Mouse (Mus musculus) CD8-positive naive resting alpha-beta T cell, adult 2 months (primary cell): Measurements from ENCODE around the gene Slc16a13.

Experiments
- DNase-seq, 2 experiments: peaks; one replicate each; pipeline ENCODE4 v3.0.0; 2022; ENCODE audit warnings: low read depth in 2 of 2, low spot score in 2 of 2

Slc16a13 gene

DNA sequence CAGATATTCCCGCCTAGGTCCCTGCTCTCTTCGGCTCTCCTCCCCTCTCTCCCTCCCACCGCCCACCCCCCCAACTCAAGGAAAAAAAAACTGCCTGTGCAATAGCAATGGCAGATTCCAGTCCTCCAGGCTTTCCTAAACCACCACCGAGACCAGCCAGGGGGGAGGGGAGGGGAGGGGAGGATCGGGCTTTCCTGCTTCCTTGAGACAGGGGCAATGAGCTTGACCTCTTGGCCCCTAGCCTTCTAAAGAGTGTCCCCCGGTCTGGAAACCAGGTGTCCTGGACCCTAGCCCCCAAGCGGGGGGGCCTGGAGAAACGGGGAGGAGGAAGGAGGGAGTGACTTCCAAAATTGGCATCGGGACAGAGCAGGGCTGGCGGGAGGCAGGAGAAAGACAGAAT lies 11.7 kb upstream of the Slc16a13 start:
- no peak for DNase-seq

DNA sequence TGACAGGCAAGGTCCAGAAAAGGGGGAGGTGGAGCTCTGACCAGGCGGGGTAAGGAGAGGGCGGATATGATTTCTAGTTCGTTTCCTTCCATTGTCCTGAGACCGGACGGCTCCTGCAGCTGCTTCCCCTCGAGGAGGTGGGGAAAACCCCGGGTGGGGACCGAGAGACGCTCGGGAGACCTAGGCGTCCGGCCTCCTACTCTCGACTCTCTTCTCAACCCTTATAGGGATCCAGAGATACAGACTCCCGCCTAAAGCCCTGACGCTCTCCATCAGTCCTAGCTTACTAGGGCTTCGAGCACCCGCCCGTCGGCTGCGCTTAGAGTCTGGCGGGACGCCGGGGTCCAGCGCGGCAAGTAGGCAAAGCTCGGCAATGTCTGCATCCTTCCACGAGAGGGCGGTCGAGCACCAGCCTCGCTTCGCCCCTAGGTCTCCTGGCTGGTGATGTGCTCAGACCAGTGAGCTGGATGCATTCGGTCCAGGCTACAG lies 9.4 kb upstream of the Slc16a13 start:
- peak; percentile 72 to 80 for DNase-seq

DNA sequence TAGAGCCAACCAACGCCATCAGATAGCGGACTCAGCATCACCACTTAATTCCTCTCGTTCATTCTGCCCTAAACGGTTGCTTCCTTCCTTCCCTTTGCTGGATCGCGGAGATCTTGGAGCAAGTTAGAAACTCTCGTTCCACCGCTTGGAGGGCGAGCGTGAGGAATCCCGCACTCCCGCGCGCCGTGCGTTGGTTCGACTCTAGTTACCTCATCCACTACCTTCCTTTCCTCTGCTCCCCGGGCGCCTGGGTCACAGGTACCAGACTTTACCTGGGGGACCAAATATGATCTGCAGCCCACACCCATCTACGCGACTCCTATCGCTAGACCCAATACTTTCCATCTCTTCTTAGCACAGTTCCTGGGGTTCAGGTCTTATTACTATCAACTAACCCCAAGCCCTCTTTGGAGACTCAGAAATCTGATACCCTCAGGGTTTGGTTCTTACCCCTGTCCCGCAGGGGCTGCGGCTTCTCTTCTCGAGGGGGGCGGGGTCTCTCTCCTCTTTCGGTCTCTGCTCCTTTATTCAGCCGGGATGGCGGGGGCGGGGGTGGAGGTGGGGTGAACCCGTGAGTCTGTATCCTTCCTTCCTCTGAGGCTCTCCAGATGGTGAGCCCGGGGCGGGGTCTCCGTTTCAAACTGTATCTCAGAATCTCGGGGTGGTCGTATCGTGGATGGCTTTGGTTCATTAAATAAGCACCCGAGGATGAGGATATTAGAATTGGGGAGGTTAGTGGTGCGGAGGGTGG lies 8.6 kb upstream of the Slc16a13 start, which contains the start of gene Bcl6b:
TSS of gene Bcl6b (minus strand) at position 539 of the 751 bp plus-strand sequence.
- DNase-seq = no peak

DNA sequence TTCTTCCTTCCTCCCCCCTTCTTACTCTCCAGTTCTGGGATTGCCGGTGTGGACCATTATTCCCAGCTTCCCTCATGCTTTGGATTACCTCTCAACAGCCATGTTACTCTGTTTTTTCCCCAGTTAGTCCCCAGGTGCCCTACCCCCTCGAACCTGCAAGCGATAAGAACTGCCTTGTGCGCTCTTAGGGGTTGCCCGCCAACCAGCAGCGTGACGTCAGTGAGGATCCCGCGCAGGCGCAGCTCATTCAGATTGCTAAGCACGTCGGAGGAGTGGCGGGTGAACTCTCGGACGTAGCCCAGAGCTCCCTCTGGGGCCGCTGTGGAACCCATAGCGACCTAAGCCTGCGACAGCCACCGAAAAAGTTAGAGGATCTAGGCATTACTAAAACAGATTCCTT lies 8.0 kb upstream of the Slc16a13 start:
- peak; percentile 72 to 85 for DNase-seq

DNA sequence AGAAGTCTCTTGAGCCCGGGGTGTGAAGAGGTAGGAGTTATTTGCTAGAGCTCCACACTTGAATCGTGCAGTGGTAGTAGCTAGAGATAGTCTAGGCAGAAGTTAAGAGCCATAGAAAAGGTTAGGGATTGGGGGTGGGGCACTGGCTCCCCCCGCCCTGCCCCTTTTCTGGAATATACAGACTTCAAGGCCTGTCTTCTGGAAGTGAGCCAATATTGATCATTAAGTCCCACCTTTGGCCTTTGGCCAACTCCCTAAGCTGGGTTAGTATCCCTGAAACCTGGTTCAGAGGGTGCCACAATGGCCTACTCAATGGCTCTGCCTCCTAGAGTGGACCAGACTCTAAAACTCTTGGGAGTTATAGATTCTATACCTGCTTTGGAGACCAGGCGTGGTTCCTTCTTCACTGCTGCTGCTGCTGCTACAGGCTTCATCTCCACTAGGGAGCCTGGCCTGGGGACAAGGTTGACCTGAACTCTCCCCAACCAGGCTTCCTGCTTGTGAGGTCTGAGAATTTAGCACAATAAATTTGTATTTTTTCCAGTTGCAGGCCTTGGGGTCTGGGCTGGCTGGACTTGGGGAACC lies 6.9 kb upstream of the Slc16a13 start:
- DNase-seq = no peak

DNA sequence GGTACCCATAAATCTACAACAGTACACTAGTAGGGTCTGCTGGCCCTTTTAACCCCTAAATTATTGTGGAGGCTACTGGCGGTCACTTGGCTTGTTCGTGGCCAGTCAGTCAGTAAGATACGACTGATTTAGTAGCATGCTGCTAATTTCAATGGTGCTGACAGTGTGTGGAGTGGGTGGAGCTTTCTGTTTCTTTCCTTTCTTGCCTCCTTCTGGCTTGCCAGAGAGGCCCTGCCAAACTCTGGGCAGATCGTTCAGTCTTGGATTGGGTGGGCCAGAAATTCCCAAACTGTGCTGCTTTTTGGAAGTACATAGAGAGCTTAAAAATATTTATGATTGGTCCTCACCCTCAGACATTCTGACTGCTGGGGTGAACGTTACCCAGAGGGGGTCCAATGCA lies 6.3 kb upstream of the Slc16a13 start:
- DNase-seq = no peak

DNA sequence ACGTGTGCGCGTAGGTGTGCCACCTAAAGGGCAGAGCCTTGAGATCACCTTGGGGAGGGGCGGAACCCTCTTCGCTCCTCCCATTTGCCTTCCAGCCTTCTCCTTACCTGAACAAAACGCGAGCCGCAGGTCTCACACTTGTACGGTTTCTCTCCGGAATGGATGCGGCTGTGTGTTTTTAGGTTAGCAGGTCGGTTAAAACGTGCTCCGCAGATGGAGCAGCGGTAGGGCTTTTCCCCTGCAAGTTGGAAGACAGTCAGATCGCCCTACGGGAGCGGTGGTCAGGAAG lies 5.7 kb upstream of the Slc16a13 start:
- no peak for DNase-seq

DNA sequence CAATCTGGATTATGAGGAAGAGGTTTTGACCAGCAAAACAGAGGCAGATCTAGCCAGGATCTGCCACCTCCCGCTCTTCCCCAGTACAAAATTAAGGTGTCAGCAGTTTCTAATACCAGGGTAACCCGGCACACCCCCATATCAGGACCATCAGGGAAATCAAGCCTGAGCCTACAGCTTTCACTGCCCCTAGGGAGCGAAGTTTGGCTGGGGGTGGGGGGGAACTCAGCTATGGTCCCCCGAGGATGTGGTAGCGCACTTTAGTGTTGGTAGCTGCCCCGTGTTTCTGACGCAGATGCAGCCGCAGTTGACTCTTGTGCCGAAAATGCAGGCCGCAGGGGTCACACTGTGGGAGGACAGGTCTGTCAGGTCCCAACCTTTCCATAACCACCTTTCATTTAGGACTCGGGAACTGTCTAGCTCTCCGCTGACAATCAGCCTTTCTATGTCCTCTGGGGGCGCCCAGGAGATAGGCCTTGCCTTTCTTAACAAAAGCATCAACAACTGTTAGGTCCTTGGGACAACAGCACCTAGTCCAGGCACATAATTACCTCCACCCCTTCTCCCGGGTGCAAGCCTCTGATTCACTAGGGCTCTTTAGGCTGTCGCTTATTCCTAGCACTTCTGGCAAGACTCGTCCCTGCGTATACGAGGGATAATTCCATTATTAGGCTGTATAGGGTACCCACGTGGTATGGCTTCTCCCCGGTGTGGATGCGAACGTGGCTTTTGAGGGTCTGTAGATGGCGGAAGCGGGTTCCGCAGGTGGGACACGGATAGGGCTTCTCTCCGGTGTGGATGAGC lies 5.1 kb upstream of the Slc16a13 start:
- DNase-seq = no peak

DNA sequence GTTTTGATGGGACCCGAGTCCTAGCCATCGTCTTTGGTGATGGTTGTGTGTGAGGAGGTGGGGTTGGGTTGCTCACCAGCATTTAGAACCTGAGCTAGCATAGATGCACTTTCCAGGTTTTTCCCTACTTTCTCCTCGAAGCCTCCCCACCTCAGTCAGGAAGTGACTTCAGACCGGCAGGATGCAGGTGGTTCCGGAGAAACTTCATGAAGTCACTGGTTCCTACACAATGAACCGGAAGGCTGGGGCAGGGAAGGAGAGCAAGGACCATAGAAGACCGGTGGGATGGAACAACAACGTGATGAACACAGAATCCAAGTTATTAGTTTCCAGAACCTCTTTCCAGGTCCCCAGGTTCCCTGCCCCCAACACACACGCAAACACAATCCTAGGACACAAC lies 2.9 kb upstream of the Slc16a13 start:
- no peak for DNase-seq

DNA sequence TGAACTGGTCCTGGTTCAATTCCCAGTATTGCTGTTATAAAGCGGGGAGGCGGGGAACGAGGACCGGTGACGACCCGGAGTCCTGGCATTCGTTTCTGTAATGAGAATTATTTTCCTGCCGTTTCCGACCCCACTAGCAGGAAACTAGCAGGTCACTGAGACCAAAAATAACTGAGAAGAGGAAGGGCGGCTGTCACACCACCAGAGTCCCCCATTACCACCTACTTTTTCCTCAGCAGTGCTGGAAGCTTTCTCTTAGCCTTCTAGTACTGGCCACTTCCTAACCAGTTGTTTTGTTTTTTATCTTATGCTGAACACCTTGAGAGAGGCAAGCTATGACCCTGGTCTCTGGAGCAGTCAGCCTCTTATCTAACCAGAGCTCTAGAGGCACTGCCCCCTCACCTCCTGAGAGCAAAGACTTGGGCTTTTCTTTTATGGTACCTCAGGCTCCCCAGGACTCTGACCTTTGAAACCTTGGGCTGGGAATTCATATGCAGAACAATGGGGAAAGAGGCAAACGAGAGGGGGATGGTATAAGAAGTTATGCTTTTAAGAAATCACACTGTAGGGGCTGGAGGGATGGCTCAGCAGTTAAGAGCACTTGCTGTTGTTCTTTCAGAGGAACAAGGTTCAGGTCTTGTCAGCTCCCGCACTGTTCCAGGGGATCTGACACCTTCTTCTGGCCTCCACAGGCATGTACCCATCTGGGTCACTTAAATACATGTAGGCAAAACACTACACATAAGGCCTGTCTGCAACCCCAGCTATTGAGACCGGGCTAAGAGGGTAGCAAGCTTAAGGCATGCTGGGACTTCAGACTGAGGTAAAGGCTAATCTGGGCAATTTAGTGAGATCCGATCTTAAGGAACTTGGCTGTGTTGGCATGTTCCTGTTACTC lies 988 bp upstream of the Slc16a13 start:
- DNase-seq = no peak

DNA sequence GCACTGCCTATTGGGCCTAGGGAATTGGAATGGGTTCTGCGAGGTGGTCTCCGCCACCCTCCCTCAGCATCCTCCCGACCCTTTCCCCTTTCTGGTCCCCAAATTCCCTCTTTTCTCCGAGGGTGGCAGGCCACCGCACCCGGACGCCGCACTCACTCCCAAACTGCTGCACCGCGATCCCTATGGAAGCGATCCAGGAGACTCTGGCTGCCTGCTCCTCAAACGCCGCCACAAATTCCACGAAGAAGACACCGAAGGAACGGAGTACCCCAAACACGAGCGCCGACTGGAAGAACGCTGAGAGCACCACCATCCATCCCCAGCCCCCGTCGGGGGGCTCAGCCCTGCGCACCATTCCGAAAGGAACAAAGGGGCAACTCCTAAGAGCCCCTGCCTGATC lies 541 bp downstream of the Slc16a13 start:
- DNase-seq = no peak

DNA sequence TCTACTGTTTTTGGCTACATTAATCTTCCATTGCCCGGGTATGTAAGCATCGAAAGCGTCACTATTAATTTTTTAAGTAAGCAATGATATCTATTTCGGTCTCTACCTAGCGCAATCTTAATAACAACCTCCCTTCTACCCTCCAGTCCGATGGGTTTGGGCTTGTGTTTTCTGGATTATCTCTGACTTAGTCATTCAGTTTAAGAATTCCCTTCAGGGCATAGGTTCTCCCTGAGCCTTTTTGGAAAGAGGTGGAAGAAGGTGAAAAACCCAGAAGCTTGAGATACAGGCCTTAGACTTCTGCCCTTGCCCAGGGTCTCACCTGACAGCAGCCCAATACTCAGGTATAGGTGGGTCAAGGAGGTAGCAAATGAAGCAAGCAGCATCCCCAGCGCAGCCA lies 991 bp downstream of the Slc16a13 start:
- no peak for DNase-seq

DNA sequence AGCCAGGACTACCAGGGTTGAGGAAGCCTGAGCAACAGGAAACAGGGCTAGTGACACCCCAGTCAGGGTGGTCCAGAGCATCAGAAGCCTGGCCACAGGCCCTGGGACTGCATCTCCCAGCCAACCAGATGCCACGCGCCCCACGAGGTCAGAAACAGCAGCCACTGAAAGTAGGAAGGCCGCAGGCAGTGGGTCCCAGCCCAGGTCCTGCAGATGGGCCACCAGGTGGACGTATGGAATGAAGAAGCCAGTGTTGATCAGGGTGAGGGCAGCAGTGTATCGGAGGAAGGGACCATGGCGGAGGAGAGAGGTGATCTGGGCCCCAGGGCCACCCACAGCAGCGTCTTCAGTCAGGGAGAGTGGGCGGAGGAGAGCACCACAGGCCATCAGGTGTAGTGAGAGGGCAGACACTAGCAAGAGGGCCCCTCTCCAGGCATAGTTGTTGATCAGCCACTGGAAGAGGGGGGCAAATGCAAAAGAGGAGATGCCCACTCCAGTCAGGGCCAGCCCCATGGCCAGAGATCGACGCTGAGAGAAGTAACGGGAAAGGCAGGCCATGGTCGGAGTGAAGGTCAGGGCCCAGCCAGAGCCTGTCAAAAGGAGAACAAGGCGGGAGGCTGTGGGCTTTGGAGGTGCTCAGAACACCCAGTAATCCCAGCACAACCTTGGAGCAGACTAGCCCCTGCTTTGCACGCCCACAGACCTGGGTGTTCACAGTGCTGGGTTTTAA lies 2.0 kb downstream of the Slc16a13 start:
- DNase-seq = no peak

DNA sequence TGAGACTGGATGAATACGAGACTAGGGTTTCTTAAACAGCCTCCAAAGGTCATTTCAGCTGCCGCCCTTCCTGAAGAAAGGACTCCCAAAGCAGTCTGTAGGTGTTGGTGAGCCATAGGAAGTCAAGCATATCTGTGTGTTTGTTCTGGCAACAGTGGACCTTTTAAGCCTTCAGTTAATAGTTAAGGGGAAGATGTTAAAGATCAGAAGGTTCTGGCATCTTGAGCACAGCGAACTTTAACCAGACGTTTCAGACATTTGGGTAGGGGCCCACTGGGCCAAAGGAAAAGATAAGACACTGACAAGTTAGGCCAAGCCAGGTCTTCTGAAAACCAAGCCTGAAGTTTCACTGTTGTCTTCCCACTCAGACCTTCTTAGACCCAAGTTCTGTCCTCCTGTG lies 2.8 kb downstream of the Slc16a13 start:
- DNase-seq = no peak

DNA sequence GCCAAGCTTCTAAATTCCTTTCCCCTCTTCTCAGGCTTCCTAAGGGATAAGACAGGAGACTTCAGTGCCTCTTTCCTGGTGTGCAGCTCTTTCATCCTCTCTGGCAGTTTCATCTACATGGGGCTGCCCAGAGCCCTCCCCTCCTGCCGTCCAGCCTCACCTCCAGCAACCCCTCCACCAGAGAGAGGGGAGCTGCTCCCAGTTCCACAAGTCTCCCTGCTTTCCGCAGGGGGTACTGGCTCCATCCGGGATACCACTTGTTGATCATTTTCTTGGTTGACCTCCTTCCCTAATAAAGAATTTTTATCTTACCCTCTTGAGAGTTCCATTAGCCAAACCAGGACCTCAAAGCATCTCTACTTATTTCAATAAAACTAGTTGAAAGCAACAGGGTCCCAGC lies 4.8 kb downstream of the Slc16a13 start:
- DNase-seq = no peak

DNA sequence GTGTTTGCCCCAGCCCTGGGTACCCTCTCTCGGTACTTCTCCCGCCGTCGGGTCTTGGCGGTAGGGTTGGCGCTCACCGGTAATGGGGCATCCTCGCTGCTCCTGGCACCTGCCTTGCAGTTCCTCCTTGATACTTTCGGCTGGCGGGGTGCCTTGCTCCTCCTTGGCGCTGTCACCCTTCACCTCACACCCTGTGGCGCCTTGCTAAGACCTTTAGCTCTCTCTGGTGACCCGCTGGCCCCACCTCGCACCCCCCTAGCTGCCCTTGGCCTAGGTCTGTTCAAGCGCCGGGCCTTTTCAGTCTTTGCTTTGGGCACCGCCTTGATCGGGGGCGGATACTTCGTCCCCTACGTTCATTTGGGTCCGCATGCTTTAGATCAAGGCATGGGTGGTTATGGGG lies 5.6 kb downstream of the Slc16a13 start:
- no peak for DNase-seq

DNA sequence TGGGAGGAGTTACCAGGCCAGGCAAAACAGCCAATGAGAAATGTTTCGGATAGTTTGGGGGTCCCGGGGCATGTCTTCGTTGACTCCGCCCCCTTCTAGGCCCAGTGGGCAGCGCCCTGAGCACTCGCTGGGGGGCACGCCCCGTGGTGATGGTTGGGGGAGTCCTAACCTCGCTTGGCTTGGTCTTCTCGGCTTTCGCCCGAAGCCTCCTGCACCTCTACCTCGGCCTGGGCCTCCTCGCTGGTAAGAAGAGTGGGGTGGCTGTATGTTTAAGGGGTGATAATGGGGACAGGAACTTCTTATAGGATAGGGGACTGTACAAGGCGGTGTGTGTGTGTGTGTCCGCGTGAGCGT lies 6.0 kb downstream of the Slc16a13 start:
- DNase-seq = no peak

DNA sequence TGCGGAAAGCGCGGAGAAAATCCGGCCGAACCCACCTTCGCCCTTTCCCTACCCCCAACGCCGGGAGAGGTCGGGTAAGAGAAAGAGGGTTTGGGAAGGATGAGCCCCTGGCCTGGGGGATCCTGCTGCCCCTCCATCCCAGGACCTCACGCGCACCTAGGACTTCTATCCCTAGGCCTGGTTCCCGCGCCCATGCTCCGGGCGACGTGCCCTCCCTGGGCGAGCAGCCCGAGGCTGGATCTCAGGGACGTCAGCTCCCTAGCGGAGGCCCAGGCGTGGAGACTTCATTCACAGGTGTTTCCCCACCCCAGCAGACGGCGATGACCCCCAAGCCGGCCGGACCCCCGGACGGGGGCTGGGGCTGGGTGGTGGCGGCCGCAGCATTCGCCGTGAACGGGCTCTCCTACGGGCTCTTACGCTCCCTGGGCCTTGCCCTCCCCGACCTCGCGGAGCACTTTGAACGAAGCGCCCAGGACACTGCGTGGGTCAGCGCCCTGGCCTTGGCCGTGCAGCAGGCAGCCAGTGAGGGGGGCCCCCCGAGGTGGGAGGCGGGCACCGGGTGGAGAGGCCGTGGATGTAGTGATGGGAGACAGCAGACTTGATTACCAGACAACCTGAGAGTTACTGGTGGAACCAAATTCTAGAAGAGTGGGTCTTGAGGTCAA lies 6.5 kb downstream of the Slc16a13 start:
- DNase-seq = no peak

DNA sequence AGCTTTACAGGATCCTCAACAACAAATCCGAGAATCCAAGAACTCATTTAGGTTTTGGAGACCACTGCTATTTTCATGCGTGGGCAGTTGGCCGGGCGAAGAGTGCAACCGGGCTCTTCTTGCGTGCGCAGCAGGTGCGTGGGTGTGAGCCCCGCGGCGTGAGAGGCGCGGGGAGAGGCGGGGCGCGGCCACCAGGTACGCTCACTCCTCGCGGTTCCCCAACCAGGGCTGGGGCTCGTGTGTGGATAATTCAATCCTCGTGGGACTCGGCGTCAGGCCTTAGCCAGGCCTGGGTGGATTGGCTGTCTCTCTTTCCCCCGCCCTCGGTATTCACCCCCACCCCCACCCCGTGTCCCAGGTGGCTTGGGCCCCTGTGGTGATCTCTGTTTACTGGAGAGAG lies 7.1 kb downstream of the Slc16a13 start:
- no peak for DNase-seq

DNA sequence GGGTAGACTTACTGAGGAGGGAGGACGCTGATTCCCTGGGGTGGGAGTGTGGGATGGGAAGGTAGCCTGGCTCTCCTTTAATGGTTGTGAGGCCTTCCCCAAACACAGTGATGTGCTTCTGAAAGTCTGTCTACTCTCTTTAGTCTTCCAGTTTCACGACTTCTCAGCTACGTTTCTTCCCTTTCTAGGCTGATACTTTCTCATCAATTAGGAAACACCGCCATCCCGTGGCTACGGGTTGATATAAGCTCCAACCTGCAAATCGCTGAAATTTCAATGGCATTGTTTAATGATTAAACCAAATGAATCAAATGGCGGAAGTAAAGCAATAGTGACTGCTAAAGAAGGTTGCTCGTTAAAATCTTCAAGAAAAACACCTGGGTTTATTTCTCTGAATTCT lies 8.0 kb downstream of the Slc16a13 start:
- DNase-seq = peak in 1 of 2 experiments; percentile 57
